Mouse (Mus musculus) stomach, embryonic 16.5 days (tissue): ENCODE data around the gene Scn3b. TPM values are rescaled to one million over a fixed set of nuclear protein-coding genes. Genes with fewer than 3 reads are reported as not detected.

ENCODE experiments used
- ATAC-seq: fragments of 200-750 bp; cut with Nextera tagmentation; 2 replicates; pipeline ENCODE4 v1.8.0; 2017; ENCODE audit warnings: moderate number of reproducible peaks, moderate TSS enrichment; ENCODE audit not compliant: insufficient read depth, low FRiP score
- H3K27ac ChIP-seq: fragments of 300-500 bp; sonication (generic); 2 replicates; pipeline ENCODE4 v1.5.1; 2014; ENCODE audit warnings: low read length
- H3K27me3 ChIP-seq: fragments of 300-500 bp; sonication (generic); 2 replicates; pipeline ENCODE4 v1.6.1; 2014; ENCODE audit warnings: low read length, control low read depth, mixed read lengths; ENCODE audit not compliant: control insufficient read depth, insufficient read depth
- H3K36me3 ChIP-seq: fragments of 300-500 bp; sonication (generic); 2 replicates; pipeline ENCODE4 v1.6.1; 2014; ENCODE audit warnings: low read length; ENCODE audit not compliant: control insufficient read depth, insufficient read depth
- H3K4me1 ChIP-seq: fragments of 300-500 bp; sonication (generic); 2 replicates; pipeline ENCODE4 v1.6.1; 2014; ENCODE audit warnings: low read length, control low read depth, mixed read lengths; ENCODE audit not compliant: control insufficient read depth, insufficient read depth
- H3K4me2 ChIP-seq: fragments of 300-500 bp; sonication (generic); 2 replicates; pipeline ENCODE4 v1.6.1; 2014; ENCODE audit warnings: low read depth, low read length, mixed read lengths
- H3K4me3 ChIP-seq: fragments of 300-500 bp; sonication (generic); replicated peaks from 2 replicates; pipeline ENCODE4 v1.5.1; 2014; ENCODE audit warnings: mild to moderate bottlenecking, low read length
- H3K9ac ChIP-seq: fragments of 300-500 bp; sonication (generic); 2 replicates; pipeline ENCODE4 v1.6.1; 2014; ENCODE audit warnings: low read length
- H3K9me3 ChIP-seq: fragments of 300-500 bp; sonication (generic); replicated peaks from 2 replicates; pipeline ENCODE4 v1.6.1; 2016; ENCODE audit warnings: low read length, control low read depth; ENCODE audit not compliant: control insufficient read depth
- WGBS: fragments of 180-500 bp; shearing (Covaris S2); extraction: QIAGEN DNeasy Blood & Tissue Kit; methylation state at CpG from one replicate; pipeline ENCODE4 v1.1.7; 2014; 5-methylcytosine and 5-hydroxymethylcytosine counted together
- polyA plus RNA-seq: library from polyadenylated mRNA; unstranded; fragments of >200 nt; fragmentation: Nextera tagmentation; extraction: Ambion mirVana; gene quantifications from 2 replicates; pipeline ENCODE4 v1.2.1, GENCODE M21; 2015

The Scn3b gene
- polyA plus RNA-seq, 1 experiment from 2014 or later: 7.1 TPM

DNA sequence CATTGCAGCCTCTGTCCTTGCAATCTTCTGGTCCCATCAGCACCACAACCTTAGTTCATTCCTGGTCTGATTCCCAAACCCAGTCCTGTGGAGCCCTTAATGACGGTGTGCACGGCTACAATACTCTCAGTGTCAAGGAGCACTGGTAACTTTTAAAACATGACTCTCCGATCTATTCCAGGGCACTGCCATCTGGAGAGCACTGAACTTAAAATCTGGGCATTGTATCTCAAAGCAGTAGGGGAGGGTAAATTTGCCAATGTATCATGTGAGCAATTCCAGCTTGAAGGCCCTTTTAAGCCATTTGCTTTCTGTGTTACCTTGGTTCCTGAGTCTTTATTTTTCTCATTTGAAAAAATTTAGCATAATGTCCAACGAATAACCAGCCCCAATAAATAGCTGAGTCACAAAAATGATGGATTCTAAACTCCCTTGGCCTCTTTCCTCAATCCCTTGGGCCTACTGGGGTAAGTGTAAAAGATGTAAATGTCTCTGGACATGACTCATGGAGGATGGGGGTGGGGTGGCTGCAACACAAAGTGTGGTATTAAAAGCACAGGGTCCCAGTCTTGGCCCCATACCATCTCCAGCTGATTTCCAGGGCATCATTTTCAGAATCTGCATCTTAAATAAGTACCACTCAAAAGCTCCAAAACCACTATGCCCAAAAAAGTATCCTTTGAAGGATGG, 68.3 kb downstream of the Scn3b start:
- no peak overlapping the region for H3K27ac ChIP-seq
- no peak for ATAC-seq

DNA sequence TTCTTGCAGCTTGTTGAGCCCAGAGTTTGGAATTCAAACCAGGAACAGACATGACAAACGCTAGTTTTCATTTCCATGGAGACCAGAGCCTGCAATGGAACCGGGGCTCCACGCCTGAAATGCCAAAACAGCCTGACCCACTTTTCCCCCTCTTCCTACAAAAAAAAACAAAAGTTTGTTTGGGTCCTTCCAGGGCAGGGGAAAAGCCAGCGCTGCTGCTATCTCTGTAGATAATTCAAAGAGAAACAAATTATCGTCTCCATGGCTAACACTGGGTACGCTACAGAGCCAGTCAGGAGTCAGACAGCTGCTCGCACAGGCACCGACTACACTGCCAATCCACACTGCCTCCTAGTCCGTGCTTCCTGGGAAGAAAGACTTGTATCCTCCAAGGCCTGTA, 70.6 kb downstream of the Scn3b start:
- Histone ChIP-seq H3K4me1 (no peaks in the 10 kb centered on the region), H3K4me2 (no peak overlapping the region), H3K27ac (no peak overlapping the region), H3K27me3 (no peaks in the 10 kb centered on the region), H3K4me3 (no peak overlapping the region), H3K36me3 (no peaks in the 10 kb centered on the region), H3K9me3 (no peaks in the 10 kb centered on the region), H3K9ac (no peak overlapping the region)
- 43% methylated on average over 9 of the region's 9 CpGs for WGBS
- no peak for ATAC-seq

More for the DNA sequence above, 68.3 kb downstream of the Scn3b start:
- H3K36me3 ChIP-seq: no peaks in the 10 kb centered on the region
- no peaks in the 10 kb centered on the region for H3K9me3 ChIP-seq
- H3K27me3 ChIP-seq: no peaks in the 10 kb centered on the region
- no peaks in the 10 kb centered on the region; the same call in 1 of the 2 replicates for H3K4me1 ChIP-seq
- no peak overlapping the region for H3K9ac ChIP-seq
- 74% methylated on average over 4 of the region's 4 CpGs for WGBS
- no peak overlapping the region for H3K4me3 ChIP-seq
- H3K4me2 ChIP-seq: no peak overlapping the region

Other genes with a start within 250 kb of the Scn3b start
- gene Olfr981, start 247.8 kb upstream of the Scn3b start, polyA plus RNA-seq: not detected in 2 replicates
- not detected in 2 replicates for gene Olfr982, start 195.4 kb upstream of the Scn3b start, polyA plus RNA-seq
- not detected in 2 replicates for gene Olfr983, start 175.6 kb upstream of the Scn3b start, polyA plus RNA-seq
- not detected in 2 replicates for gene Olfr984, start 155.0 kb upstream of the Scn3b start, polyA plus RNA-seq
- gene Olfr985, start 139.0 kb upstream of the Scn3b start, polyA plus RNA-seq: not detected in 2 replicates
- gene Tmem225, start 121.1 kb upstream of the Scn3b start, polyA plus RNA-seq: not detected in 2 replicates
- not detected in 2 replicates for gene Olfr986, start 88.3 kb upstream of the Scn3b start, polyA plus RNA-seq
- gene Zfp202, start 76.9 kb upstream of the Scn3b start, polyA plus RNA-seq: 3.3 and 4.5 TPM in 2 replicates